Mouse (Mus musculus): ENCODE results near the gene Las1l.

DNA sequence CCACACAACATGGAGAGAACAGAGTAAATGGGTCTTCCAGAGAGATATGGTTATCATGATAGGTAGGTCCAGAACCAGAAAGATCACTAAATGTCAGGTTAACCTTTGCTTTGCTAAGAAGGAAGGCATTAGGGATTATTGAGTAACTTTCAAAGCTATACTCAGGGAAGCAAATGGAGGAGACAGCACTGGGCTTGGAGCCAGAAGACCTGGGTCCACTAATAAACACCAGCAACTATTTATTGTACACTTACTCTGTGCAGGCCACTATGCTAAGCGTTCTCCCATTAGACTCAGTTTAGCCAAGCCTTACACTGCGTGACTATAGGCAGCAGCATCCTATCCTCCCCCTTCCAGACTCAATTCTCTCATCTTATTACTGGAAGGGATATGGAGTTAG, 11.3 kb downstream of the Las1l start:
- TF ChIP-seq CTCF (conservative IDR thresholded peaks at IDR 0.05; ENCODE audit: insufficient read depth, insufficient read length, low read depth, low read length): no peak
- no peak for TF ChIP-seq POLR2A (IDR thresholded peaks at IDR 0.05; ENCODE audit: low read depth, low read length)

Data from kidney, adult 2 months (tissue).